ENCODE assay signal across 9 mouse cellular contexts in the genomic region with DNA sequence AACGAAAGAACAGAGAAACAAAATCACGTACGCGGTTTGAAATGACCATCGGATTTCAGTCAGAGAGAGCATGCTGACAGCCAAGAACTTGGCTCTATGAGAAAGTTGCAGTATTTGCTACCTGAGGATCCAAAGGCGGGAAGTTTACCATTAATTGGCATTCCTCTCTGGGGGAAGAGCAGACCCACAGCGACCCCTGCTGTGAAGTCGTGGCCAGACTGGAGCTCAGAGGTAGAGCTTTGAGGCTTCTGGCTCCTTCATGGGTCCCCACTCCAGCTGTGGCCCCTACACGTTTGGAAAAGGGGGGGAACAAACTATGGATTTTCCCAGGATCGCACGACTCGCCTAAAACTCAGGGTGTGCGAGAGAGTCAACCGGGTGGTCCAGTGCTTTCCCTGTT. TPM values are rescaled to one million over a fixed set of nuclear protein-coding genes. Genes with fewer than 3 reads are reported as not detected.
DNase-seq lines count a peak whose midpoint lies in the region; ATAC-seq and TF ChIP-seq lines count a peak whose summit lies in the region.
"Had no signal": no experiment of that assay in that cellular context is flagged by ENCODE, and none has a peak within 500 bp of the region (broad histone marks: within the 10 kb centered on the region; RNA-seq: fewer than 3 reads in every experiment).

No protein-coding gene starts in this region.

- H3K9me3 ChIP-seq in ES-Bruce4 (replicated peaks; ENCODE audit: control insufficient read depth, insufficient read depth, low read length, poor library complexity, severe bottlenecking), result no peaks in the 10 kb centered on the region
- no peaks in the 10 kb centered on the region for H3K9me3 ChIP-seq in midbrain, embryonic 15.5 days

- TF ChIP-seq CTCF in kidney, adult 2 months (conservative IDR thresholded peaks at IDR 0.05; ENCODE audit: insufficient read depth, insufficient read length, low read depth, low read length), result peak; percentile 32
- peak; percentile 70 for TF ChIP-seq CTCF in ES-Bruce4 (IDR thresholded peaks at IDR 0.05; ENCODE audit: low read depth, low read length)

- no peak for TF ChIP-seq POLR2A in kidney, adult 2 months (IDR thresholded peaks at IDR 0.05; ENCODE audit: low read depth, low read length)
- no peak for TF ChIP-seq POLR2A in ES-Bruce4 (IDR thresholded peaks at IDR 0.05; ENCODE audit: insufficient read depth, low read length)

- H3K36me3 ChIP-seq in kidney, adult 2 months (ENCODE audit: control insufficient read depth, insufficient read depth, low read length), result no peaks in the 10 kb centered on the region
- no peaks in the 10 kb centered on the region for H3K36me3 ChIP-seq in ES-Bruce4 (ENCODE audit: control insufficient read depth, insufficient read depth, low read length, poor library complexity, severe bottlenecking)
- no peaks in the 10 kb centered on the region for H3K36me3 ChIP-seq in midbrain, embryonic 15.5 days (replicated peaks)

- ATAC-seq in midbrain, embryonic 15.5 days (replicated peaks), result no peak
- ATAC-seq: hindbrain, embryonic 16.5 days had no signal

- no peak overlapping the region for H3K4me3 ChIP-seq in kidney, adult 2 months (ENCODE audit: insufficient read depth, low read depth, low read length)
- no peak overlapping the region for H3K4me3 ChIP-seq in ES-Bruce4 (ENCODE audit: low read depth, low read length)
- H3K4me3 ChIP-seq in midbrain, embryonic 15.5 days, result no peak overlapping the region

- no peak overlapping the region for H3K27ac ChIP-seq in kidney, adult 2 months (ENCODE audit: insufficient read depth, low read depth, low read length)
- no peak overlapping the region for H3K27ac ChIP-seq in ES-Bruce4 (ENCODE audit: insufficient read depth, low read length)
- no peak overlapping the region for H3K27ac ChIP-seq in midbrain, embryonic 15.5 days

- H3K9ac ChIP-seq in ES-Bruce4 (ENCODE audit: low read depth, poor library complexity, severe bottlenecking), result no peak overlapping the region
- no peak overlapping the region for H3K9ac ChIP-seq in midbrain, embryonic 15.5 days

- DNase-seq in kidney, adult 2 months, result no peak
- DNase-seq in kidney, adult 11 months, result no peak
- DNase-seq in embryo, embryonic 10 days (ENCODE audit: low spot score), result peak; percentile 49
- no peak for DNase-seq in ovary, adult 18-20 months (ENCODE audit: low spot score)
- no peak for DNase-seq in left cerebral cortex, adult 8-10 months (ENCODE audit: low spot score in 2 of 2)
- DNase-seq in kidney, postnatal 25 days, result no peak

- no peaks in the 10 kb centered on the region for H3K4me1 ChIP-seq in kidney, adult 2 months (ENCODE audit: control insufficient read depth, insufficient read depth, low read length)
- H3K4me1 ChIP-seq in ES-Bruce4 (ENCODE audit: control insufficient read depth, insufficient read depth, low read length), result no peaks in the 10 kb centered on the region
- no peaks in the 10 kb centered on the region for H3K4me1 ChIP-seq in midbrain, embryonic 15.5 days

- no peak for TF ChIP-seq EP300 in ES-Bruce4 (IDR thresholded peaks at IDR 0.05; ENCODE audit: insufficient read depth, low read depth, low read length)

- 49% methylated on average over 14 of the region's 14 CpGs for WGBS in kidney, adult 2 months
- WGBS in midbrain, embryonic 15.5 days, result 46% methylated on average over 14 of the region's 14 CpGs

- peak overlapping the region; percentile 10; the same call in 1 of the 2 replicates for H3K4me2 ChIP-seq in midbrain, embryonic 15.5 days

- no peaks in the 10 kb centered on the region for H3K27me3 ChIP-seq in kidney, adult 2 months (replicated peaks; ENCODE audit: control insufficient read depth, insufficient read depth, low read length)
- H3K27me3 ChIP-seq in ES-Bruce4 (ENCODE audit: control insufficient read depth, insufficient read depth, low read length, poor library complexity, severe bottlenecking), result no peaks in the 10 kb centered on the region; the same call in 1 of the 2 replicates
- H3K27me3 ChIP-seq in midbrain, embryonic 15.5 days (replicated peaks), result no peaks in the 10 kb centered on the region

RNA-seq across cellular contexts. Expression of gene Tcstv3, which starts 3.1 kb away (rescaled TPM):
- polyA plus RNA-seq in kidney, adult 2 months (2012; rRNA removed), result not detected in 2 replicates
- not detected in 2 replicates for polyA plus RNA-seq in ES-Bruce4 (2011; ENCODE audit: insufficient read depth, insufficient read length, low read depth, missing spikeins)
- not detected in 2 replicates for polyA plus RNA-seq in midbrain, embryonic 15.5 days (2015; fragmentation: Nextera tagmentation; extraction: Ambion mirVana)
- not detected for total RNA-seq in left cerebral cortex, adult 8-10 months (2022)
- polyA plus RNA-seq: hindbrain, embryonic 16.5 days had no signal

RNA-seq across cellular contexts. Expression of gene BC147527, which starts 13.4 kb away (rescaled TPM):
- polyA plus RNA-seq in kidney, adult 2 months (2012; rRNA removed), result 0.11 and 0.78 TPM in 2 replicates
- not detected in 2 replicates for polyA plus RNA-seq in ES-Bruce4 (2011; ENCODE audit: insufficient read depth, insufficient read length, low read depth, missing spikeins)
- polyA plus RNA-seq in midbrain, embryonic 15.5 days (2015; fragmentation: Nextera tagmentation; extraction: Ambion mirVana), result not detected in 2 replicates
- not detected for total RNA-seq in left cerebral cortex, adult 8-10 months (2022)
- polyA plus RNA-seq: hindbrain, embryonic 16.5 days had no signal

RNA-seq across cellular contexts. Expression of gene AF067061, which starts 50.7 kb away (rescaled TPM):
- polyA plus RNA-seq in kidney, adult 2 months (2012; rRNA removed), result not detected in 2 replicates
- not detected in 2 replicates for polyA plus RNA-seq in ES-Bruce4 (2011; ENCODE audit: insufficient read depth, insufficient read length, low read depth, missing spikeins)
- polyA plus RNA-seq in midbrain, embryonic 15.5 days (2015; fragmentation: Nextera tagmentation; extraction: Ambion mirVana), result not detected in 2 replicates
- total RNA-seq in left cerebral cortex, adult 8-10 months (2022), result not detected
- polyA plus RNA-seq: hindbrain, embryonic 16.5 days had no signal
